Mouse (Mus musculus) forebrain, postnatal 0 days (tissue): ENCODE data around the gene Itpa. TPM values are rescaled to one million over a fixed set of nuclear protein-coding genes. Genes with fewer than 3 reads are reported as not detected.
"Not testable (repeated sequence)": the region's sequence is repeated elsewhere in the genome, so short reads cannot be mapped to it uniquely, and the experiment has no call there.

Source experiments
- ATAC-seq: fragments of 200-750 bp; cut with Nextera tagmentation; 2 replicates; pipeline ENCODE4 v1.8.0; 2017; ENCODE audit warnings: mild to moderate bottlenecking, moderate library complexity
- DNase-seq: peaks from one replicate; pipeline ENCODE4 v3.0.0-alpha.2; 2015
- H3K27ac ChIP-seq: fragments of 300-500 bp; sonication (generic); 2 replicates; pipeline ENCODE4 v1.5.1; 2014; ENCODE audit warnings: low read depth, mild to moderate bottlenecking, antibody characterized with exemption, low read length, moderate library complexity, mixed read lengths
- H3K27me3 ChIP-seq: fragments of 300-500 bp; sonication (generic); 2 replicates; pipeline ENCODE4 v1.6.1; 2014; ENCODE audit warnings: mild to moderate bottlenecking, low read length, mixed read lengths; ENCODE audit not compliant: insufficient read depth
- H3K36me3 ChIP-seq: fragments of 300-500 bp; sonication (generic); 2 replicates; pipeline ENCODE4 v1.6.1; 2014; ENCODE audit warnings: mild to moderate bottlenecking, moderate library complexity; ENCODE audit not compliant: insufficient read depth
- H3K4me1 ChIP-seq: fragments of 300-500 bp; sonication (generic); 2 replicates; pipeline ENCODE4 v1.6.1; 2014; ENCODE audit warnings: antibody characterized with exemption; ENCODE audit not compliant: insufficient read depth
- H3K4me2 ChIP-seq: fragments of 300-500 bp; sonication (generic); 2 replicates; pipeline ENCODE4 v1.6.1; 2014; ENCODE audit warnings: low read depth, mild to moderate bottlenecking, moderate library complexity
- H3K4me3 ChIP-seq: fragments of 300-500 bp; sonication (generic); 2 replicates; pipeline ENCODE4 v1.5.1; 2014; ENCODE audit warnings: low read depth, low read length, mixed read lengths
- H3K9ac ChIP-seq: fragments of 300-500 bp; sonication (generic); 2 replicates; pipeline ENCODE4 v1.6.1; 2014; ENCODE audit warnings: mild to moderate bottlenecking
- H3K9me3 ChIP-seq: fragments of 300-500 bp; sonication (generic); 2 replicates; pipeline ENCODE4 v1.6.1; 2016; ENCODE audit warnings: low read length
- CTCF ChIP-seq: sonication (generic); IDR thresholded peaks from 2 replicates; pipeline ENCODE4 v1.5.1; 2016; ENCODE audit warnings: antibody characterized with exemption, control low read depth, low read depth
- WGBS: fragments of 180-500 bp; shearing (Covaris S2); extraction: QIAGEN DNeasy Blood & Tissue Kit; methylation state at CpG from one replicate; pipeline ENCODE4 v1.1.7; 2014; 5-methylcytosine and 5-hydroxymethylcytosine counted together
- polyA plus RNA-seq: library from polyadenylated mRNA; unstranded; fragments of >200 nt; fragmentation: Nextera tagmentation; extraction: Ambion mirVana; gene quantifications from 2 replicates; pipeline ENCODE4 v1.2.1, GENCODE M21; 2015
- total RNA-seq: library from RNA; depleted of rRNA; stranded (reverse); fragments of >200 nt; gene quantifications from 2 replicates; pipeline ENCODE4 v1.2.3, GENCODE M21; 2014

Itpa gene
- total and polyA plus RNA-seq, 2 experiments from 2014 or later, result 128 to 151 TPM

DNA sequence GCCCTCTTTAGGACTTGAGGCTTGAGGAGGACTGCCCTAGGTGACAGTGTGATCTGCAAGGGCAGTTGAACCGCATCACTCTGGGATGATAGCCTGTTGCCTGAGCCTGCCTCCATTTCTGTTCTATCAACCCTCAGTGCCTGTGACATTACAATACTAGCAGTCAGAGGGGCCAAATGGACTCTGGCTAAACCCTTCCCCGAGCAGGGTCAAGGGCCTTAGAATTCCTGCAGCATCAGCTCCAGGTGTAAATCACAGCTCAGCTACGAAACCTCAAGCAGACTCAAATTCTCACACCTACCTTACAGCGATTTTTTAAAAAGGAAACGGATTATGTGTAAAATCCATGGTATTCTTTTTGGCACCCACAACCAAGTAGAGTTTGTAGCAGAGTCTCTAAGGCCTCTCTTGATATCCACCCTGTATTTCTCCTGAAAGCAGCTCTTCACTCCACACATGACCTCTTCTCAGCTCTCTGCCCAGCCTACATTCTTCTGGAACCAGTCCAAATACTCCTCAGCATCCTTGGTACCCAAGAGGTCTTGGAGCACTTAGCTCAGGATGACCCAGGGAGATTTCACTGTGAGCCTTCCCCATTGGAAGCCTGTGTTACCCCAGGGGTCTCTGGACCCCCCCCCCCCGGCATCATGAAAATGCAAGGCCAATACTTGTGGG is 25.9 kb upstream of the Itpa start:
- no peak for TF ChIP-seq CTCF
- ATAC-seq (no peak), DNase-seq (no peak)
- peak overlapping the region; percentile 80 for H3K9ac ChIP-seq
- no peaks in the 10 kb centered on the region for H3K4me1 ChIP-seq
- peaks cover 3% of the 10 kb centered on the region; the same call in 1 of the 2 replicates for H3K36me3 ChIP-seq
- H3K4me2 ChIP-seq, result peak overlapping the region; percentile 75
- 74% methylated on average over 6 of the region's 6 CpGs for WGBS
- H3K4me3 ChIP-seq, result peak overlapping the region; percentile 79
- no peaks in the 10 kb centered on the region for H3K9me3 ChIP-seq
- H3K27ac ChIP-seq, result no peak overlapping the region
- H3K27me3 ChIP-seq, result no peaks in the 10 kb centered on the region

DNA sequence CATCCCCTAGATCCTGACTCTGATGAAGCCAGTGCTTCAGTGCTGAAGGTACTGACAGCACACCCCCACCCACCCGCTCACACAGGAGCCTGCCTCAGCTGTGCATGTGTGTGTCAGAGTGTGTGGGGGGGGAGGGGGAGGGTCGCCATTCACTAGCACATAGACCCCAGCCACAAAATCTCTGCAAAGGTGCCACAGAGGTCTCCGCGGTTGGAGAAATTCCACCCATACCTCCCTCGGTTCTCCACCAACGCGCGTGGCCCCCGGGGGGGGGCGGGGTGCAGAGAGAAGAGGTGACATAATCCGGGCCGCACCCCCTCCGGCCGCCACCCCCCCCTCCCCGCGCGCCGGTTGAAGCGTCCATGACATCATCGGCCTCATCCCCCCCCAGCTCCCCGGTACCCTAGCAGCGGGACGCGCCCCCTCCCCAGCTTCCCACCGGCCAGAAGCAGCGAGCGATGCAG is 25.2 kb upstream of the Itpa start:
- Histone ChIP-seq H3K4me2 (peak overlapping the region; percentile 75), H3K9me3 (no peaks in the 10 kb centered on the region), H3K27ac (peak overlapping the region; percentile 69; the same call in 1 of the 2 replicates), H3K27me3 (no peaks in the 10 kb centered on the region), H3K4me1 (no peaks in the 10 kb centered on the region), H3K36me3 (no peaks in the 10 kb centered on the region), H3K4me3 (peak overlapping the region; percentile 79), H3K9ac (peak overlapping the region; percentile 80)
- DNase-seq (peak; percentile 72), ATAC-seq (peak; percentile 83)
- 5% methylated on average over 23 of the region's 27 CpGs for WGBS
- no peak for TF ChIP-seq CTCF

GRCm38 (mm10) chr2:130642684-130643369 is 24.6 kb upstream of the Itpa start, which contains the start of gene Lzts3:
Gene Lzts3 (minus strand): TSS chr2:130642803.
- Histone ChIP-seq H3K27me3 (no peaks in the 10 kb centered on the region), H3K9ac (peak within 1 kb of the TSS; percentile 80), H3K4me1 (no peaks in the 10 kb centered on the region), H3K4me2 (peak within 1 kb of the TSS; percentile 75), H3K4me3 (peak within 1 kb of the TSS; percentile 79), H3K9me3 (no peaks in the 10 kb centered on the region), H3K36me3 (no peaks in the 10 kb centered on the region), H3K27ac (peak within 1 kb of the TSS; percentile 69; the same call in 1 of the 2 replicates)
- TF ChIP-seq CTCF, result peak; percentile 17; the same call in 1 of the 2 replicates
- DNase-seq, result peak; percentile 91
- WGBS, result 3% methylated on average over 39 of the region's 40 CpGs
- peak; percentile 97 for ATAC-seq

- H3K4me2 ChIP-seq, result no peak overlapping the region
- no peak overlapping the region for H3K27ac ChIP-seq
- TF ChIP-seq CTCF, result no peak
- DNase-seq (no peak), ATAC-seq (no peak)
- no peaks in the 10 kb centered on the region for H3K9me3 ChIP-seq
- H3K27me3 ChIP-seq, result no peaks in the 10 kb centered on the region
- H3K9ac ChIP-seq, result no peak overlapping the region
- no peak overlapping the region for H3K4me3 ChIP-seq
- H3K4me1 ChIP-seq, result no peaks in the 10 kb centered on the region
- WGBS, result 87% methylated on average over 4 of the region's 4 CpGs
- peaks cover under 1% of the 10 kb centered on the region; the same call in 1 of the 2 replicates for H3K36me3 ChIP-seq
Observed at GRCm38 (mm10) chr2:130645198-130645597, 22.2 kb upstream of the Itpa start.

- DNase-seq, H3K9ac ChIP-seq, H3K27ac ChIP-seq, H3K9me3 ChIP-seq, H3K4me3 ChIP-seq, H3K27me3 ChIP-seq, H3K4me1 ChIP-seq, ATAC-seq, H3K4me2 ChIP-seq: not testable (repeated sequence)
- TF ChIP-seq CTCF, result 0 out of 2 replicates have a peak, but pooled peaks have one; percentile 7
- 84% methylated on average over 6 of the region's 6 CpGs for WGBS
- peaks cover 29% of the 10 kb centered on the region for H3K36me3 ChIP-seq
Observed at GRCm38 (mm10) chr2:130649028-130649427, 18.4 kb upstream of the Itpa start.

DNA sequence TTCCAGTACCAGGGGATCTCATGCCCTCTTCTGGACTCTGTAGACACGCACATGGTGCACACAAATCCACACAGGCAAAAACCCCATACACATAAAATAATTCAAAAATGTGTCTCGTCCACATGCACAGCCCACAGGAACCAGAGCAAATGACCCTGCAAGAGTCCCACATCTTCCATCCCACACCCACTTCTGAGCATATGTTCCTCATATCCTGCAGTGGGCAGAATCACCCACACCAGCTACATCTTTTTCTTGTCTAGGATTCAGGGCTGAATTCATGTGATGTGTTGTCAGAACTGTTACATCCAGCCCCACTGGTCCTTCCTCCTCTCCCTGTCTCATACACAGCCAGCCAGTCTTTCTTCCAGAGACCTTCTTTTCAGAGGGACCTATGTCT is 14.1 kb upstream of the Itpa start:
- Histone ChIP-seq H3K4me2 (no peak overlapping the region), H3K4me1 (no peaks in the 10 kb centered on the region), H3K27me3 (no peaks in the 10 kb centered on the region), H3K9ac (no peak overlapping the region), H3K4me3 (no peak overlapping the region), H3K36me3 (peaks cover 67% of the 10 kb centered on the region), H3K27ac (no peak overlapping the region), H3K9me3 (no peaks in the 10 kb centered on the region)
- no peak for TF ChIP-seq CTCF
- 88% methylated on average over 2 of the region's 2 CpGs for WGBS
- no peak for ATAC-seq
- no peak for DNase-seq

DNA sequence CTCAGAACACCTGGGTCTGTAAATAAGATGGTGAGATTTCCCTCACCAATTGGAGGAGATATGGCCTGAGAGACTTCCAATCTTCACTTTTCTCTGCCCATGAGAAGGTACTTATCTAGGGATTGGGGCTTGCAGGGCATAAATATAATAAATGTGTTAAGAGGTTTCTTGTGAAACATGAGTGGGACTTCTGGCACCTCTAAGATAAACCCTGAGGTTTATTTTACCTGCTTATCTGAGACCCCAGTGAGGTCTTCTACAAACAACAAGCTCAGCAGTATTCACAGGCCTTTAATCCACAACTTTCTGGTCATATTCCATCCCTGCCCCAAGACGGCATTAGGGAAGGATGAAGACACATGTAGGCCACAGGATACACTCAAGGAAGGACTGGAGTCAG is 13.7 kb upstream of the Itpa start:
- Histone ChIP-seq H3K27ac (no peak overlapping the region), H3K36me3 (peaks cover 72% of the 10 kb centered on the region), H3K9me3 (no peaks in the 10 kb centered on the region), H3K4me3 (no peak overlapping the region), H3K4me1 (no peaks in the 10 kb centered on the region), H3K9ac (no peak overlapping the region), H3K4me2 (no peak overlapping the region), H3K27me3 (no peaks in the 10 kb centered on the region)
- ATAC-seq (no peak), DNase-seq (no peak)
- WGBS, result 86% methylated on average over 1 of the region's 1 CpGs
- no peak for TF ChIP-seq CTCF
